In the genomic region with DNA sequence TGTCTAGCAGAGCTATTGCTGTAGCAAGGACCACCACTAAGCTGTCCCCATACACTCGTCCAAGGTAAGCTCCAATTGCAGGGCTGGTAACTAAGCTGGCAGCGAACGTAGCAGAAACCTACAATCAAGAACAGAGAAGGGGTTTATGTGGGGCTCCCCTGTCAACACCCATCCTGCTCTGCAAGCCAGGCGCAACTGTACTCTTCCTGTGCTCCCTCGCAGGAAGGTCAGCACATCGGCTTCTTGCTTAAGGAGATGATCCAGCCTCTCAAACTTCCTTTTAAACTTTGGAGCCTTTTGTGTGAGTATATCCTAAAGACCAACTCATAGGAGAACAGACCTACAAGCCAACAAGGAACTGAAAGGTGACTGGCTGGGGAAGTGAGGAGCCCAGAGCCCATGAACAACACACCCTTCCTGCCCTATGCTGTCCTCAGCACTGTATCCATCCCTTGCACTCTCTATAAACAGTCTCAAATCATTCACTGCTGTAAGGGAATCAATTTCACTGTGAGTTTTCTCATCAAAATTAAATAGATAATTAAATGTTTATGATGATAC, we compare ENCODE assay signal across 28 mouse cellular contexts. TPM values are rescaled to one million over a fixed set of nuclear protein-coding genes. Genes with fewer than 3 reads are reported as not detected.
"Had no signal": no experiment of that assay in that cellular context is flagged by ENCODE, and none has a peak within 500 bp of the region (broad histone marks: within the 10 kb centered on the region; RNA-seq: fewer than 3 reads in every experiment).

No protein-coding gene starts in this region.

- H3K9me3 ChIP-seq: limb, embryonic 10.5 days; limb, embryonic 13.5 days; liver, embryonic 12.5 days; liver, embryonic 15.5 days; lung, embryonic 15.5 days; midbrain, embryonic 12.5 days; midbrain, embryonic 15.5 days; neural tube, embryonic 13.5 days had no signal

- H3K4me3 ChIP-seq: limb, embryonic 10.5 days; limb, embryonic 13.5 days; liver, embryonic 12.5 days; liver, embryonic 15.5 days; lung, embryonic 15.5 days; midbrain, embryonic 12.5 days; midbrain, embryonic 15.5 days; myocyte; neural tube, embryonic 13.5 days had no signal

- H3K4me1 ChIP-seq: limb, embryonic 10.5 days; limb, embryonic 13.5 days; lung, embryonic 15.5 days; midbrain, embryonic 12.5 days; midbrain, embryonic 15.5 days; neural tube, embryonic 13.5 days had no signal

- H3K9ac ChIP-seq: limb, embryonic 13.5 days; liver, embryonic 12.5 days; liver, embryonic 15.5 days; lung, embryonic 15.5 days; midbrain, embryonic 12.5 days; midbrain, embryonic 15.5 days; neural tube, embryonic 13.5 days had no signal

- H3K27ac ChIP-seq: kidney, postnatal 0 days; limb, embryonic 10.5 days; limb, embryonic 13.5 days; liver, embryonic 12.5 days; liver, embryonic 15.5 days; lung, embryonic 15.5 days; midbrain, embryonic 12.5 days; midbrain, embryonic 15.5 days; neural tube, embryonic 13.5 days had no signal

- H3K27me3 ChIP-seq: limb, embryonic 13.5 days; liver, embryonic 12.5 days; liver, embryonic 15.5 days; lung, embryonic 15.5 days; midbrain, embryonic 12.5 days; midbrain, embryonic 15.5 days; neural tube, embryonic 13.5 days had no signal

- H3K4me2 ChIP-seq: limb, embryonic 13.5 days; liver, embryonic 12.5 days; liver, embryonic 15.5 days; lung, embryonic 15.5 days; midbrain, embryonic 12.5 days; midbrain, embryonic 15.5 days; neural tube, embryonic 13.5 days had no signal

- DNase-seq: kidney, postnatal 25 days; liver; lung, adult 18-20 months; lung, postnatal 10 days; lung, postnatal 36 days; retina, postnatal 1 day; right cerebral cortex, postnatal 25 days; thymus, adult 18-20 months; thymus, postnatal 36 days had no signal

- ATAC-seq: midbrain, embryonic 15.5 days had no signal

RNA-seq across cellular contexts. Expression of a gene that starts 39.2 kb away (rescaled TPM):
- total RNA-seq: left cerebral cortex, postnatal 25 days; neutrophil, adult 5-6 weeks had no signal
- polyA plus RNA-seq: kidney, embryonic 14.5 days; kidney, postnatal 0 days; large intestine, adult 2 months; limb, embryonic 10.5 days; limb, embryonic 13.5 days; liver, embryonic 12.5 days; liver, embryonic 15.5 days; lung, embryonic 15.5 days; midbrain, embryonic 12.5 days; midbrain, embryonic 15.5 days; myocyte; neural tube, embryonic 13.5 days; small intestine, adult 2 months; spleen, adult 2 months; stomach, embryonic 16.5 days; testis, adult 2 months; urinary bladder, adult 2 months had no signal
